Mouse (Mus musculus): ENCODE results near the gene Dscaml1. TPM values are rescaled to one million over a fixed set of nuclear protein-coding genes. Genes with fewer than 3 reads are reported as not detected.

Gene Dscaml1
- polyA plus RNA-seq, 1 experiment from 2014 or later = 0.27 TPM

DNA sequence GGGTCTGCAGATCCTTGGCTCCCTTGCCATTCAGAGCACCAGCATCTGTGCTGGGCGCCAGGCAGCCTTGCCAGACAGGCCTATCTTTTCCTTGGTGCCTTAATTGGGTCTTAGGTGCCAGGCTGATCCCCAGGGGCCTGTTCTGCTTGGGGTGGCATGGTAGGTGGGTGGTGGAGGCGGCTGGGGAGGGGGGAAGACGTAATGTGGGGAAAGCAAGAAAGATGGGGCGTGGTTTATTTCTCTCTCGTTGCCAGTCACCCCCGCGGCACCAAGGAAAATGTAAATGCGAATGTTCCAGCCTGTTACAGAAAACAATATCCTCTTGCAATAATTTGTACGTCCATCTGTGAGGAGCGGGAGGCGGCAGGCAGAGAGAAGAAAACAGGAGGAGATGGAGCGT, 6.2 kb downstream of the Dscaml1 start:
- H3K9ac ChIP-seq = no peak overlapping the region
- 65% methylated on average over 12 of the region's 12 CpGs for WGBS
- no peak overlapping the region for H3K4me2 ChIP-seq
- H3K9me3 ChIP-seq = no peaks in the 10 kb centered on the region
- no peaks in the 10 kb centered on the region for H3K36me3 ChIP-seq
- H3K4me1 ChIP-seq = peaks cover 10% of the 10 kb centered on the region; the same call in 1 of the 2 replicates
- ATAC-seq (ENCODE audit: borderline replicate concordance, extremely low read depth, low FRiP score, low TSS enrichment) = no peak
- H3K4me3 ChIP-seq = no peak overlapping the region
- peaks cover 53% of the 10 kb centered on the region for H3K27me3 ChIP-seq
- no peak overlapping the region for H3K27ac ChIP-seq

DNA sequence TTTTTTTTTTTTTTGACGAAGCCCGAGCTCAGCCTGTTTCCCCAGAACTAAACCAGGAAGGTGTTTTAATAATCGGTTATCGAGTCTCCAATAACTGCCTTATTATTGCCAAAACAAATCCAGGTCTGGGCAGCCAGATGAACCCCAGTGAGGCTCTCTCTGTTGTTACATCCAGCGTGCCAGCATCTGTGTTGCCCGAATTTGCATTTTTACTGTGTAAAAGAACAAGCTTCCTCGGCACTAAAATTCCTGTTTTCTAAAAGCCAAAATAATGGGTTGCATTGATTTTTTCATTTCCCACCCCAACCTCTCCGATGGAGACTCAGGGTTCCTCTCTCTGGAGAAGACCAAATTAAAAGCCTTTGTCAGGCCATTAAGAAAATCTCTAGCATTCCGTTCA, 6.7 kb downstream of the Dscaml1 start:
- 77% methylated on average over 9 of the region's 9 CpGs for WGBS
- no peak overlapping the region for H3K4me2 ChIP-seq
- no peaks in the 10 kb centered on the region for H3K36me3 ChIP-seq
- peaks cover 10% of the 10 kb centered on the region; the same call in 1 of the 2 replicates for H3K4me1 ChIP-seq
- no peak overlapping the region for H3K27ac ChIP-seq
- H3K9ac ChIP-seq = no peak overlapping the region
- no peaks in the 10 kb centered on the region for H3K9me3 ChIP-seq
- no peak for ATAC-seq (ENCODE audit: borderline replicate concordance, extremely low read depth, low FRiP score, low TSS enrichment)
- peaks cover 53% of the 10 kb centered on the region for H3K27me3 ChIP-seq
- H3K4me3 ChIP-seq = no peak overlapping the region

DNA sequence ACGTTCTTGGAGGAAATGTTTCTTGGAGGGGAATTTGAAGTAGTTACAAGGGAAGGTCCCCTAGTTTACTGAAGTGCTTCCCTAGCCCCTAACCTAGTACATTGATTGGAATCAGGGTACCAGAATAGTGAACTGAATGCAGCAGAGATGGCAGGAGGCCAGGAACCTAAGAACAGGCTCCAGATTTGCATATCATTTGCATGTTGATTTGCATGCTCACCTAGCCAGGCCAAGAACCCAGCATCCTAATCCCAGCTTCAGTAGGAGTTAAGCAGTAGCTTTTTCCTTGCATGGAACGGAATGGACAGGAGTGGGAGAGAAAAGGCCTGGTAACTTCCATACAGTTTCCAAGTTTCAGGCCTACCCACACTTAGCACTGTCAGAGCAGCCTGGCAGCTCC, 7.7 kb downstream of the Dscaml1 start:
- Histone ChIP-seq H3K4me3 (no peak overlapping the region), H3K4me2 (no peak overlapping the region), H3K4me1 (peaks cover 10% of the 10 kb centered on the region; the same call in 1 of the 2 replicates), H3K9ac (no peak overlapping the region), H3K9me3 (no peaks in the 10 kb centered on the region), H3K36me3 (no peaks in the 10 kb centered on the region), H3K27ac (no peak overlapping the region), H3K27me3 (peaks cover 47% of the 10 kb centered on the region)
- WGBS = 63% methylated on average over 2 of the region's 2 CpGs
- no peak for ATAC-seq (ENCODE audit: borderline replicate concordance, extremely low read depth, low FRiP score, low TSS enrichment)

DNA sequence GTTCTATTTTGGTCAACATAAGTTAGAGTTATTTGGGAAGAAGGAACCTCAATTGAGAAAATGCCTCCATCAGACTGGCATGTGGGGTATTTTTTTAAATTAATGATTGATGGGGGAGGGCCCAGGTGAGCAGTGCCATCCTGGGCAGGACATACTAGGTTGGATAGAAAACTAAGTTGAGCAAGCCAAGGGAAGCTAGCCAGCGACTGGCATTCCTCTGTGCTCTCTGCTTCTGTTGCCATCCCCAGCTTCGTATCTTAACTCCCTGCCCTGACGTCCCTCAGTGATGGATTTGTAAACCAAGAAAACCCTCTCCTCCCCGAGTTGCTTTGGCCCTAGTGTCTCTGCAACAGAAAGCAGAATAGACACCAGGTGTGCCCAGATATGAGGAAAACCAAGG, 12.6 kb downstream of the Dscaml1 start:
- Histone ChIP-seq H3K4me1 (no peaks in the 10 kb centered on the region), H3K27me3 (no peaks in the 10 kb centered on the region), H3K9ac (no peak overlapping the region), H3K4me3 (no peak overlapping the region), H3K9me3 (no peaks in the 10 kb centered on the region), H3K36me3 (no peaks in the 10 kb centered on the region), H3K27ac (no peak overlapping the region), H3K4me2 (no peak overlapping the region)
- ATAC-seq (ENCODE audit: borderline replicate concordance, extremely low read depth, low FRiP score, low TSS enrichment) = no peak
- 58% methylated on average over 4 of the region's 4 CpGs for WGBS

DNA sequence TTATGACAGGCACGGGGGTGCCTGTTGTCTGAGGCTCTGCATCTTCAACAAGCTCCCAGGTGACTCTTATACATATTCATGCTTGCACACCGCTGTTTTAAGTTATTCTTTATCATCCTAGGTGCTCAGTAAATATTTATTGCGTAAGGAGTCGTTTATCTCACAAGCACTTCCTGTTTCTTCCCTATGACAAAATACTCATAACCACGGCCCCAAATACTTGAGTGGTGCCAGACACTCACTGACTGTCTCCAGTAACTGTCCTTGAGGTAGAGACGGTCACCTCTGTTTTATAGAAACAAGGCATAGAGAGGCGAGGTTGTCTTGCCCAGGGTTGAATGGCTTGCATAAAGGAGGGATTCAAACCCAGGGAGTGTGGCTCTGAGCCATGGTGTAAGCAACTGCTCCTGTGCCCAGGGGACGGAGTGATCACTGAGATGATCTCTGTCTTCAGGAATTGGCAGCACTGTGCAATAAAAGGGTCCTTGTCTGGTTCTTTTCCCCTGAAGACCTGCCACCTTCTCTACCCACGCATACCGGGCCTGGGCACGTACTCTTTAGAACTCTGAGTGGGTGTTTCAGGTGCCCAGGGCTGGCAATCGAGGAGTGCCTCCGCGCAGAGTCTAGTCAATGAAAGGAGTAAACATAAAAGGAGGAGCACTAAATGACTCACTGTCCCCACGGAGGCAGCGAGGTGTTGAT, 13.8 kb downstream of the Dscaml1 start:
- H3K9ac ChIP-seq = no peak overlapping the region
- no peak for ATAC-seq (ENCODE audit: borderline replicate concordance, extremely low read depth, low FRiP score, low TSS enrichment)
- H3K4me3 ChIP-seq = no peak overlapping the region
- no peak overlapping the region for H3K27ac ChIP-seq
- H3K36me3 ChIP-seq = no peaks in the 10 kb centered on the region
- no peaks in the 10 kb centered on the region for H3K27me3 ChIP-seq
- no peak overlapping the region for H3K4me2 ChIP-seq
- H3K4me1 ChIP-seq = no peaks in the 10 kb centered on the region
- 60% methylated on average over 16 of the region's 16 CpGs for WGBS
- H3K9me3 ChIP-seq = no peaks in the 10 kb centered on the region

DNA sequence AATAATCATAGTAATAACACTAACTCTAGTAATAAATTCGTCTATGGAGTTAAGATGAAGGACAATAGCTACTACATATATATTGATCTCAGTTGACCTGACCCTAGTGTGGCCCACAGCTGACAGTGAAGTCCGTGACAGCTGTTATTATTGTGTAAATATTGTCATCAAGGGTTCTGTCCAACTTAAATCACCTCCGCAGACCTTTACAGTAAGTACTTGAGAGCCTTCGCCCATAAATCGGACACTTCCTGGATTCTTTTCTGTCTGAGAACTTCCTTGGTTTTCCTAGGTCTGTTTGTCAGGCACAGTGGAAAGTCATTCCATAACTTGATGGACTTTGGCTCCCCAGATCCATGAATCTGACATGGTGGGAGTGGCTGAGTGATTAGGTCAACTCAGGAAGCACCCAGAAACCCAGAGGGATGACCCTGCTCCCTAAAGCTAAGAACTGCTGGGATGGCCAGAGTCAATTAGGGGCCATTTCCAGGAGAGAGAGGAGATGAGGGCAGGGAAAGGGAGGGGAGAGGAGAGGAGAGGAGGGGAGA, 17.9 kb downstream of the Dscaml1 start:
- Histone ChIP-seq H3K36me3 (no peaks in the 10 kb centered on the region), H3K9me3 (no peaks in the 10 kb centered on the region), H3K4me1 (no peaks in the 10 kb centered on the region), H3K9ac (no peak overlapping the region), H3K4me3 (no peak overlapping the region), H3K27me3 (0 out of 2 replicates have a peak, but pooled peaks cover 3% of the 10 kb centered on the region), H3K27ac (no peak overlapping the region), H3K4me2 (no peak overlapping the region)
- WGBS = 65% methylated on average over 5 of the region's 5 CpGs
- no peak for ATAC-seq (ENCODE audit: borderline replicate concordance, extremely low read depth, low FRiP score, low TSS enrichment)

DNA sequence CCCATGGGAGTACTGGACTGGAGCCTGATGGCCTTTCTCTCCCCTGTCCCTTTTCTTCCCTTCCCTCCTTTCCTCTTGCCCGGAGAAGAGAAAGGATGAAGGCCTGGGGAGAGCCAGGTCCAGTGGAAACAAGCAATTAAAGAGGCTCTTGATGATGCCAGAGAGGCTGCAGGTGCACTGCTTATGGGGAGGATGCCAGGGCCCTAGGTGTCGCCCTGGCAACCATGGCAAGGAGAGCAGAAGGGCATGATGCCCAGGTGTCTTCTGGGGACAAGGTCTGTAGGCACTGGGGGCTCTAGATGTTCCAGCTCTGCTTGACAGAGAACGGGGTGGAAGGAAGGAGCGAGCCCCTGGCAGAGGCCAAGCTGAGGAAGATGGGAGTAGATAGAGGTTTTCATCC, 23.2 kb downstream of the Dscaml1 start:
- ATAC-seq (ENCODE audit: borderline replicate concordance, extremely low read depth, low FRiP score, low TSS enrichment) = no peak
- no peaks in the 10 kb centered on the region for H3K4me1 ChIP-seq
- WGBS = 78% methylated on average over 4 of the region's 4 CpGs
- no peak overlapping the region for H3K4me3 ChIP-seq
- no peak overlapping the region for H3K4me2 ChIP-seq
- H3K9ac ChIP-seq = no peak overlapping the region
- no peaks in the 10 kb centered on the region for H3K9me3 ChIP-seq
- 0 out of 2 replicates have a peak, but pooled peaks cover 3% of the 10 kb centered on the region for H3K27me3 ChIP-seq
- H3K27ac ChIP-seq = no peak overlapping the region
- no peaks in the 10 kb centered on the region for H3K36me3 ChIP-seq

DNA sequence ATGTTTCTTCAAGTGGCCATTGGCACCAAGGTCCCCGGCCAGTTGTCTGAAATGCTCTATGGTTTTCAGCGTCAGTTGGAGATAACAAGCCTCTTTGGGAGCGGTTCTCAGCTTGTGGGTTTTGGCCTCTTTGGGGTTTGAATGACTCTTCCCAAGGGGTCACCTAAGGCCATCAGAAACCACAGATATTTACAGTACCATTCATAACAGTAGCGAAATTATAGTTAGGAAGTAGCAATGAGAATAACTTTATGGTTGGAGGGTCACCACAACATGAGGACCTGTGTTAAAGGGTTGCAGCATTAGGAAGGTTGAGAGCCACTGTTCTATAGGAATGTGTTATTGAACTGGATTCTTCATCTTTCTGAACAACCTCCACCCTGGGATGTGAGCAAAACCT, 24.9 kb downstream of the Dscaml1 start:
- no peak overlapping the region for H3K27ac ChIP-seq

DNA sequence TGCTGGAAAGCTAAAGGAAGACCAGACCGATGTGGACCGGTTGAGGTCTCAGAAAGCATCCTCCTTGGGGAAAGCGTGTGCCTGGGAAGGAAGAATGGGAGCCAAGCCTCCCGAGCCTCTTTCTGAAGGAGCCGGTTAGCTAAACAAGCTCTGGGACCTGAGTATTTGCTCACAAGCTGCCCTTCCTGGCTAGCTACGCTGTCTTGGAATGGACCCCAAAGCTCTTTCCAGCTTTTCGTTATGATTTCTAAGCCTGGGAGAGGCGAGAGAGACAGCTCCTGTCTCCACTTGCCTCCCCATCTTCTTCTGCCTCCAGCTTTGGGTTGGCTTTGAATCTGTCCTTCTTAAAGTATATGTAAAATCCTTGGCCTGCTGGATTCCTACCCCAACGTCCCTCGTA, 27.6 kb downstream of the Dscaml1 start:
- H3K9ac ChIP-seq = no peak overlapping the region
- 55% methylated on average over 10 of the region's 10 CpGs for WGBS
- H3K27ac ChIP-seq = no peak overlapping the region
- H3K4me2 ChIP-seq = no peak overlapping the region
- H3K36me3 ChIP-seq = no peaks in the 10 kb centered on the region
- H3K9me3 ChIP-seq = no peaks in the 10 kb centered on the region
- H3K4me3 ChIP-seq = no peak overlapping the region
- no peak for ATAC-seq (ENCODE audit: borderline replicate concordance, extremely low read depth, low FRiP score, low TSS enrichment)
- no peaks in the 10 kb centered on the region for H3K4me1 ChIP-seq
- no peaks in the 10 kb centered on the region for H3K27me3 ChIP-seq

More for the DNA sequence above, 24.9 kb downstream of the Dscaml1 start:
- Histone ChIP-seq H3K4me2 (no peak overlapping the region), H3K36me3 (no peaks in the 10 kb centered on the region), H3K27me3 (0 out of 2 replicates have a peak, but pooled peaks cover 3% of the 10 kb centered on the region), H3K4me1 (no peaks in the 10 kb centered on the region), H3K4me3 (no peak overlapping the region), H3K9ac (no peak overlapping the region), H3K9me3 (no peaks in the 10 kb centered on the region)
- 84% methylated on average over 4 of the region's 4 CpGs for WGBS
- no peak for ATAC-seq (ENCODE audit: borderline replicate concordance, extremely low read depth, low FRiP score, low TSS enrichment)

DNA sequence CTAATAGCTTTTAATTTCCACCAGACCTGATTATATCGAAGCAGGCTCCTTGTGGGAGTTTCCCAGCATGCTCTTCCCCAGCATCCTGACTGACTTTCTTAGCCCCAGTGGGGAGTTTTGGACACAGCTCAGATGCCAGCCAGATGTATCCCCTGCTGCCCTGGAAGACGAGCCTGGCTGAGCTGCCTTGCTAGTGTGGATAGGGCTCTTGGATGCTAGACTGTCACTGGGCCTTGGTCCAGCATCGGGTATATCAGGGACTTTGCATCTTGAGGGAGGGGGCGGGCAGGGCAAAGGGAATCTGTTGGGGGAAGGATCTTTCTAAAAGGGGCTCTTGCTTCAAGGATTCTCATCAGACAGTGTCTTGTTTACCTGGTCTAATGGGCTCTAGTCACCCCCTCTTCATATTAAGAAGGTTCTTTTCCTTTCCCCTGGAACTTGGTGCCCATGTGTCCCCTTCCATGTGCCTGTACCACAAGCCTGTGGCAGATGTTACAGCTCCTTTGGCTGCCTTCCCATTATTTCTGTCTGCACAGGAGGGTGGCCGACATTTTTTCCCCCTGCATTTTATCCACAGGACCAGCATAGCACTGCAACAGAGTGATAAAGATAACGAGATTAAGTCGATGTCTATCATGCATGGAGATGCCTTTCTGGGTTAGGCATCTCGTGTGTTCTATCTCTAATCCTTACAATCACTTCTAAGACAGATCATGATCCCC, 28.6 kb downstream of the Dscaml1 start:
- Histone ChIP-seq H3K4me3 (no peak overlapping the region), H3K9me3 (no peaks in the 10 kb centered on the region), H3K27me3 (no peaks in the 10 kb centered on the region), H3K27ac (no peak overlapping the region), H3K4me2 (no peak overlapping the region), H3K9ac (no peak overlapping the region), H3K36me3 (no peaks in the 10 kb centered on the region), H3K4me1 (no peaks in the 10 kb centered on the region)
- no peak for ATAC-seq (ENCODE audit: borderline replicate concordance, extremely low read depth, low FRiP score, low TSS enrichment)
- WGBS = 61% methylated on average over 8 of the region's 8 CpGs

DNA sequence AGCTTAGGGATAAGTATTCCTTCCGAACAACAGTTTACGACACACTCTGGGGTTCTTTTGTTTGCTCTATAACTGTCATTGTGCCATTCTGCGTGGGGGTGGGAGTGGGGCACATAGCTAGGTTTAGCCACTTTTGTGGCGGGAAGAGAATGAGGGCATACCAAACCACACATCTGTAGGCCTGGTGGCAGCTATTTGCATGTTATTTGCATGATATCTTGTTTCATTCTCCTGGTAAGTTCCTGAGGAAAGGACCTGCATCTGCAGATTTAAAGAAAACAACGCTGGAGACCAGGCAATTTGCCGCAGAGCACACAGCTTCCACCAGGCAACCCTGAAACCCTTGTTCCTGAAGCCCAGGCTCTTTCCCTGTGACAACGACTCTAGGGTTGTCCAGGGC, 30.8 kb downstream of the Dscaml1 start:
- no peaks in the 10 kb centered on the region for H3K36me3 ChIP-seq
- H3K9ac ChIP-seq = no peak overlapping the region
- H3K9me3 ChIP-seq = no peaks in the 10 kb centered on the region
- no peak overlapping the region for H3K27ac ChIP-seq
- ATAC-seq (ENCODE audit: borderline replicate concordance, extremely low read depth, low FRiP score, low TSS enrichment) = no peak
- no peaks in the 10 kb centered on the region for H3K4me1 ChIP-seq
- H3K27me3 ChIP-seq = no peaks in the 10 kb centered on the region
- H3K4me3 ChIP-seq = no peak overlapping the region
- H3K4me2 ChIP-seq = no peak overlapping the region
- WGBS = 34% methylated on average over 7 of the region's 7 CpGs

DNA sequence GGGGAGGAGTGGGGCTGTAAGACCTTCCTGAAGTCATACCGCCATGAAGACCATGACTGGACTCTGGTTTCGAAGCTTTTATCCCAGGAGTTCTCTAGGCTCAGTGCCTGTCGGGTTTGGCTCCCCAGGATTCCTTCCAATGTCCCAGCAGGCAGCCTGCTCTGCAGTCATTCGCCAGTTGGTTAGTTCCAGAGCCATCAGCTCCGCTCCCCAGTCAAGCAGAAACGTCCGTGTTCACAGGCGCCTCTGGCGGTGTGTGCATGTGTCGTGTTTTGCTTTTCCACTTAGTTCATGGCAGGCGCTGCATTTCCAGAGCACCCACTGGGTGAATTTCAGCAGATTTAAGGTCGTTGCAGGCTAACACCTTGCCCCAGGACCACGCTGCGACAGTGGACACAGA, 31.9 kb downstream of the Dscaml1 start:
- H3K4me3 ChIP-seq = no peak overlapping the region
- H3K4me1 ChIP-seq = no peaks in the 10 kb centered on the region

More for the DNA sequence above, 31.9 kb downstream of the Dscaml1 start:
- no peaks in the 10 kb centered on the region for H3K27me3 ChIP-seq
- 60% methylated on average over 14 of the region's 14 CpGs for WGBS
- no peak overlapping the region for H3K27ac ChIP-seq
- no peak for ATAC-seq (ENCODE audit: borderline replicate concordance, extremely low read depth, low FRiP score, low TSS enrichment)
- no peak overlapping the region for H3K4me2 ChIP-seq
- no peaks in the 10 kb centered on the region for H3K9me3 ChIP-seq
- no peaks in the 10 kb centered on the region for H3K36me3 ChIP-seq
- H3K9ac ChIP-seq = no peak overlapping the region

Data from lung, embryonic 15.5 days (tissue).